Mouse (Mus musculus) liver, embryonic 11.5 days (tissue): ENCODE measurements around the gene Tas1r1. TPM values are rescaled to one million over a fixed set of nuclear protein-coding genes. Genes with fewer than 3 reads are reported as not detected.
A peak's percentile ranks its signal among the peaks of the same experiment; 100 is the strongest.

Experiments
- ATAC-seq: fragments of 200-750 bp; cut with Nextera tagmentation; replicated peaks from 2 replicates; pipeline ENCODE4 v1.8.0; 2017; ENCODE audit warnings: moderate number of reproducible peaks, mild to moderate bottlenecking, moderate TSS enrichment, moderate library complexity; ENCODE audit not compliant: low FRiP score
- DNase-seq: peaks from one replicate; pipeline ENCODE4 v3.0.0-alpha.2; 2017; ENCODE audit warnings: low spot score
- H3K27ac ChIP-seq: fragments of 300-500 bp; sonication (generic); 2 replicates; pipeline ENCODE4 v1.5.1; 2014; ENCODE audit warnings: mild to moderate bottlenecking, low read depth, low read length, control low read depth
- H3K27me3 ChIP-seq: fragments of 300-500 bp; sonication (generic); replicated peaks from 2 replicates; pipeline ENCODE4 v1.6.1; 2014; ENCODE audit warnings: low read length, mixed read lengths; ENCODE audit not compliant: control insufficient read depth, insufficient read depth
- H3K36me3 ChIP-seq: fragments of 300-500 bp; sonication (generic); 2 replicates; pipeline ENCODE4 v1.6.1; 2014; ENCODE audit warnings: mild to moderate bottlenecking, low read length, moderate library complexity, mixed read lengths; ENCODE audit not compliant: control insufficient read depth, insufficient read depth
- H3K4me1 ChIP-seq: fragments of 300-500 bp; sonication (generic); replicated peaks from 2 replicates; pipeline ENCODE4 v1.6.1; 2014; ENCODE audit warnings: low read length, mixed read lengths; ENCODE audit not compliant: control insufficient read depth, insufficient read depth
- H3K4me2 ChIP-seq: fragments of 300-500 bp; sonication (generic); 2 replicates; pipeline ENCODE4 v1.6.1; 2014; ENCODE audit warnings: mild to moderate bottlenecking, control low read depth, moderate library complexity
- H3K4me3 ChIP-seq: fragments of 300-500 bp; sonication (generic); 2 replicates; pipeline ENCODE4 v1.5.1; 2014; ENCODE audit warnings: low read depth, low read length, control low read depth
- H3K9ac ChIP-seq: fragments of 300-500 bp; sonication (generic); 2 replicates; pipeline ENCODE4 v1.6.1; 2014; ENCODE audit warnings: low read depth, low read length, control low read depth
- H3K9me3 ChIP-seq: fragments of 300-500 bp; sonication (generic); 2 replicates; pipeline ENCODE4 v1.6.1; 2016; ENCODE audit warnings: low read length, inconsistent platforms, mixed read lengths; ENCODE audit not compliant: control insufficient read depth
- WGBS: fragments of 180-500 bp; shearing (Covaris S2); extraction: QIAGEN DNeasy Blood & Tissue Kit; methylation state at CpG from one replicate; pipeline ENCODE4 v1.1.7; 2014; 5-methylcytosine and 5-hydroxymethylcytosine counted together
- polyA plus RNA-seq: library from polyadenylated mRNA; unstranded; fragments of >200 nt; fragmentation: Nextera tagmentation; extraction: Ambion mirVana; gene quantifications from 2 replicates; pipeline ENCODE4 v1.2.1, GENCODE M21; 2014

The Tas1r1 gene
- polyA plus RNA-seq, 1 experiment from 2014 or later: 0.21 TPM

- DNase-seq (no peak), ATAC-seq (no peak)
- Histone ChIP-seq H3K36me3 (peaks cover 15% of the 10 kb centered on the region), H3K27me3 (no peaks in the 10 kb centered on the region), H3K4me3 (no peak overlapping the region), H3K27ac (no peak overlapping the region), H3K9me3 (no peaks in the 10 kb centered on the region), H3K4me2 (no peak overlapping the region; the same call in 1 of the 2 replicates), H3K9ac (no peak overlapping the region), H3K4me1 (peaks cover 26% of the 10 kb centered on the region)
- WGBS: 86% methylated on average over 6 of the region's 6 CpGs
These were observed 45.3 kb downstream of the Tas1r1 start for GRCm38 (mm10) chr4:151993035-151993434.

GRCm38 (mm10) chr4:151992091-151992490, 46.3 kb downstream of the Tas1r1 start:
- Histone ChIP-seq H3K36me3 (peaks cover 15% of the 10 kb centered on the region), H3K27ac (no peak overlapping the region), H3K4me1 (peaks cover 22% of the 10 kb centered on the region), H3K4me2 (no peak overlapping the region), H3K4me3 (no peak overlapping the region), H3K27me3 (no peaks in the 10 kb centered on the region), H3K9me3 (no peaks in the 10 kb centered on the region), H3K9ac (no peak overlapping the region)
- 91% methylated on average over 9 of the region's 9 CpGs for WGBS
- no peak for DNase-seq
- ATAC-seq: no peak

- no peaks in the 10 kb centered on the region for H3K27me3 ChIP-seq
- DNase-seq (no peak), ATAC-seq (peak; percentile 18; the same call in 1 of the 2 replicates)
- H3K4me3 ChIP-seq: peak overlapping the region; percentile 71
- no peaks in the 10 kb centered on the region for H3K9me3 ChIP-seq
- H3K4me1 ChIP-seq: peaks cover 20% of the 10 kb centered on the region
- peaks cover 18% of the 10 kb centered on the region for H3K36me3 ChIP-seq
- peak overlapping the region; percentile 86; the same call in 1 of the 2 replicates for H3K9ac ChIP-seq
- 35% methylated on average over 6 of the region's 6 CpGs for WGBS
- peak overlapping the region; percentile 82 for H3K4me2 ChIP-seq
- peak overlapping the region; percentile 73; the same call in 1 of the 2 replicates for H3K27ac ChIP-seq
These were observed 49.3 kb downstream of the Tas1r1 start for GRCm38 (mm10) chr4:151989110-151989488.

GRCm38 (mm10) chr4:151988342-151989109, 49.8 kb downstream of the Tas1r1 start, which contains the start of gene Thap3:
TSS of gene Thap3 (minus strand) at chr4:151988997.
- peaks cover 18% of the 10 kb centered on the region for H3K36me3 ChIP-seq
- no peaks in the 10 kb centered on the region for H3K27me3 ChIP-seq
- H3K9ac ChIP-seq: peak within 1 kb of the TSS; percentile 86
- DNase-seq (peak; percentile 83), ATAC-seq (peak; percentile 76)
- H3K4me3 ChIP-seq: peak within 1 kb of the TSS; percentile 71
- H3K27ac ChIP-seq: peak within 1 kb of the TSS; percentile 73
- H3K4me1 ChIP-seq: peaks cover 18% of the 10 kb centered on the region
- peak within 1 kb of the TSS; percentile 82 for H3K4me2 ChIP-seq
- no peaks in the 10 kb centered on the region for H3K9me3 ChIP-seq
- WGBS: 1% methylated on average over 53 of the region's 54 CpGs

GRCm38 (mm10) chr4:151988014-151988341, 50.4 kb downstream of the Tas1r1 start:
- peak overlapping the region; percentile 86 for H3K9ac ChIP-seq
- H3K9me3 ChIP-seq: no peaks in the 10 kb centered on the region
- ATAC-seq (no peak), DNase-seq (no peak)
- H3K36me3 ChIP-seq: peaks cover 18% of the 10 kb centered on the region
- H3K4me2 ChIP-seq: peak overlapping the region; percentile 82
- H3K27me3 ChIP-seq: no peaks in the 10 kb centered on the region
- peak overlapping the region; percentile 71 for H3K4me3 ChIP-seq
- H3K27ac ChIP-seq: no peak overlapping the region
- H3K4me1 ChIP-seq: peaks cover 24% of the 10 kb centered on the region
- 25% methylated on average over 10 of the region's 10 CpGs for WGBS

GRCm38 (mm10) chr4:151986650-151987049, 51.7 kb downstream of the Tas1r1 start:
- WGBS: 69% methylated on average over 8 of the region's 8 CpGs
- no peaks in the 10 kb centered on the region for H3K9me3 ChIP-seq
- peaks cover 24% of the 10 kb centered on the region for H3K4me1 ChIP-seq
- H3K4me2 ChIP-seq: 0 out of 2 replicates have a peak overlapping the region, but pooled peaks have one; percentile 13
- H3K36me3 ChIP-seq: peaks cover 14% of the 10 kb centered on the region
- ATAC-seq: no peak
- no peaks in the 10 kb centered on the region for H3K27me3 ChIP-seq
- no peak overlapping the region for H3K4me3 ChIP-seq
- H3K27ac ChIP-seq: no peak overlapping the region
- DNase-seq: no peak
- no peak overlapping the region for H3K9ac ChIP-seq

- Histone ChIP-seq H3K9me3 (no peaks in the 10 kb centered on the region), H3K27ac (no peak overlapping the region), H3K4me1 (peaks cover 24% of the 10 kb centered on the region), H3K4me3 (no peak overlapping the region), H3K4me2 (no peak overlapping the region), H3K36me3 (peaks cover 8% of the 10 kb centered on the region), H3K27me3 (no peaks in the 10 kb centered on the region), H3K9ac (no peak overlapping the region)
- DNase-seq (no peak), ATAC-seq (no peak)
- 41% methylated on average over 10 of the region's 10 CpGs for WGBS
These were observed 52.5 kb downstream of the Tas1r1 start for GRCm38 (mm10) chr4:151985886-151986285.

- peak; percentile 11; the same call in 1 of the 2 replicates for ATAC-seq
- Histone ChIP-seq H3K4me1 (peaks cover 20% of the 10 kb centered on the region), H3K27ac (no peak overlapping the region), H3K9me3 (no peaks in the 10 kb centered on the region), H3K36me3 (peaks cover 15% of the 10 kb centered on the region), H3K27me3 (no peaks in the 10 kb centered on the region), H3K4me2 (peak overlapping the region; percentile 29), H3K9ac (no peak overlapping the region), H3K4me3 (no peak overlapping the region)
- DNase-seq: no peak
- WGBS: 40% methylated on average over 9 of the region's 9 CpGs
These were observed 54.8 kb downstream of the Tas1r1 start for GRCm38 (mm10) chr4:151983560-151983959.

GRCm38 (mm10) chr4:151983043-151983442, 55.3 kb downstream of the Tas1r1 start:
- ATAC-seq (no peak), DNase-seq (no peak)
- Histone ChIP-seq H3K27ac (no peak overlapping the region), H3K4me1 (peaks cover 18% of the 10 kb centered on the region), H3K27me3 (no peaks in the 10 kb centered on the region), H3K9ac (peak overlapping the region; percentile 37; the same call in 1 of the 2 replicates), H3K9me3 (no peaks in the 10 kb centered on the region), H3K36me3 (peaks cover 18% of the 10 kb centered on the region), H3K4me2 (peak overlapping the region; percentile 29), H3K4me3 (no peak overlapping the region)
- WGBS: 51% methylated on average over 17 of the region's 17 CpGs
